Mouse (Mus musculus) lung, postnatal 0 days (tissue): ENCODE results near the gene Cmip.

Experiments used
- CTCF ChIP-seq: IDR thresholded peaks from 2 replicates; pipeline ENCODE4 v1.5.1; 2016; ENCODE audit warnings: antibody characterized with exemption, mild to moderate bottlenecking
- EP300 ChIP-seq: IDR thresholded peaks from 2 replicates; pipeline ENCODE4 v1.6.1; 2016; ENCODE audit warnings: antibody characterized with exemption, mild to moderate bottlenecking, control low read depth

DNA sequence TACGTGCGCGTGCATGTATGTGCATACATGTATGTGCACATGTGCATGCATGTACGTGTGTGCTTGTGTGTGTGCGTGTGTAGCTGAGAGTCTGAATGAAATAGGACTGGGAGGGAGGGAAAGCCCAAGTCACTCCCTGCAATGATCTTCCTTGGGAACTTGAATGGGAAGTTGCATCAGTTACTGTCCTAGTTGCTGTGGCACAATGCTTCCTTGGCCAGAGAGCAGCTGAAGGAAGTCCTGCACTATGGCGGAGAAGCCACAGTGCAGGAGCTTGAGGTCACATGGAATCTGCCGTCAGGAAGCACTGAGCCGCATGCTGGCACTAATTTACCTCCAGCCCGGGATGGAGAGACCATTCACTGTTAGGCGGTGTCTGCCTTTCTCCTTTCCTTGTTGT lies 37.9 kb downstream of the Cmip start:
- no peak for TF ChIP-seq CTCF
- no peak for TF ChIP-seq EP300
